Mouse (Mus musculus) testis, adult 2 months (tissue): ENCODE measurements around the gene Ip6k1.

Source experiments
- CTCF ChIP-seq: fragments of 200-500 bp; IDR thresholded peaks from 2 replicates; pipeline ENCODE4 v1.5.1; 2012; ENCODE audit warnings: low read depth, mild to moderate bottlenecking, inconsistent platforms, low read length, moderate library complexity; ENCODE audit not compliant: control insufficient read depth, insufficient read depth, insufficient replicate concordance
- POLR2A ChIP-seq: fragments of 200-500 bp; IDR thresholded peaks from 2 replicates; pipeline ENCODE4 v1.6.1; 2012; ENCODE audit warnings: low read depth, mild to moderate bottlenecking, inconsistent platforms, low read length, moderate library complexity; ENCODE audit not compliant: control insufficient read depth

DNA sequence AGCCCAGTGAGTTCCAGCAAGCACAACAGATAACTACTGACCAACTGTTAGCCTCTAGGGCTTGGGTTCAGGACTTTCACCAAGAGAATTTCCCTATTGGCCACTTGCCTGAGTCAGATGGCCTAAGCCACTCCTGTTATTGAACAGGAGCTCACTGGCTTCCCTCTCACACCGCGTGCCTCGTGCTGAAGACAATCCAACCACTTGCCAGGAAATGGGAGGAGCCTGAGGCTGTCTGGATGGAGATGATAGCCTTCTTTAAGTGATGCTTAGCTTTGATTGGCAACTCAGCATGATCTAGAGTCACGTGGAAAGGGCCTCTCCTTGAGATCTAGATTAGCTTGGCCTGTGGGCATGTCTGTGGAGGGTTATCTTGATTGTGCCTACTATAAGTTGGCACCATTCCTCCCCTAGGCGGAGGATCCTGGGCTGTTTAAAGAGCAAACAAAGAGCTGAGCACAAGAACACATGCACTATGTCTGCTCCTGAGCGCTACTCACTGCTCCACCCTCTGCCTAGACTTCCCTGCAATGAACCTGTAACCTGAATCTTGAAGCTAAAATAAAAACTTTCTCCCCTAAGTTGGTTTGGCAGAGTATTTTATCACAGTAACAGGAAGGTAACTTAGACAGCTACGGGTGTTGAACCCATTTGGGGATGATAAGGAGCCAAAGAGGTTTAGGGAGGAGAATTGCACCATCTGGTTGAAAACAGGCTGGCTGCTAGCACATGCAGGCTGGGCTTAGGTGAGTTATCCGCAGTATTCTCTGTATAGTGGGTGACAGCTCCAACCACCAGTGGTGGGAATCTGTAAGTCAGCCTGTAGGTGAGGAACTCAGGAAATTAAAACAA lies 30.4 kb upstream of the Ip6k1 start:
- no peak for TF ChIP-seq POLR2A
- TF ChIP-seq CTCF, result no peak
